Mouse (Mus musculus): ENCODE measurements at regions not wholly inside any gene's neighbourhood (a gene's known extent, or its start where the extent isn't known, plus 50 kb on each side); places are given as distances from the start of the nearest gene placed in this dataset.

GRCm38 (mm10) chr2:17844662-17845446 lies 113.6 kb upstream of the Nebl start:
- no peak for ATAC-seq

GRCm38 (mm10) chr2:17841963-17842362 lies 110.7 kb upstream of the Nebl start:
- ATAC-seq = no peak

GRCm38 (mm10) chr2:17841546-17841945 lies 110.3 kb upstream of the Nebl start:
- ATAC-seq = no peak

GRCm38 (mm10) chr2:17840941-17841498 lies 109.8 kb upstream of the Nebl start:
- ATAC-seq = no peak

GRCm38 (mm10) chr2:17839649-17840048 lies 108.4 kb upstream of the Nebl start:
- ATAC-seq = no peak

- ATAC-seq = no peak
Measured at GRCm38 (mm10) chr2:17838859-17839581, 107.8 kb upstream of the Nebl start.

GRCm38 (mm10) chr2:17838381-17838680 lies 107.1 kb upstream of the Nebl start:
- ATAC-seq = no peak

- ATAC-seq = no peak
Measured at GRCm38 (mm10) chr2:17837541-17838380, 106.5 kb upstream of the Nebl start.

- no peak for ATAC-seq
Measured at GRCm38 (mm10) chr2:17832726-17833125, 101.5 kb upstream of the Nebl start.

GRCm38 (mm10) chr2:17830216-17830615 lies 99.0 kb upstream of the Nebl start:
- ATAC-seq = no peak

- ATAC-seq = no peak
Measured at GRCm38 (mm10) chr2:17825271-17825670, 94.0 kb upstream of the Nebl start.

- no peak for ATAC-seq
Measured at GRCm38 (mm10) chr2:17824176-17824575, 92.9 kb upstream of the Nebl start.

- no peak for ATAC-seq
Measured at GRCm38 (mm10) chr2:17822621-17823006, 91.3 kb upstream of the Nebl start.

- ATAC-seq = no peak
Measured at GRCm38 (mm10) chr2:17821878-17822620, 90.8 kb upstream of the Nebl start.

GRCm38 (mm10) chr2:17811943-17812670 lies 80.8 kb upstream of the Nebl start:
- no peak for ATAC-seq

Measured in CD4-positive, CD25-positive, alpha-beta regulatory T cell, adult 4 months (primary cell).